Mouse (Mus musculus) embryonic facial prominence, embryonic 14.5 days (tissue): Measurements from ENCODE around the gene Hook2. TPM values are rescaled to one million over a fixed set of nuclear protein-coding genes. Genes with fewer than 3 reads are reported as not detected.

Experiments used
- ATAC-seq: fragments of 200-750 bp; cut with Nextera tagmentation; 2 replicates; pipeline ENCODE4 v1.8.0; 2017; ENCODE audit warnings: low read depth, moderate number of reproducible peaks, moderate TSS enrichment
- DNase-seq: peaks from one replicate; pipeline ENCODE4 v3.0.0-alpha.2; 2015; ENCODE audit warnings: low spot score
- H3K27ac ChIP-seq: fragments of 300-500 bp; sonication (generic); replicated peaks from 2 replicates; pipeline ENCODE4 v1.5.1; 2014; ENCODE audit warnings: low read depth, mild to moderate bottlenecking, low read length, moderate library complexity
- H3K27me3 ChIP-seq: fragments of 300-500 bp; sonication (generic); replicated peaks from 2 replicates; pipeline ENCODE4 v1.6.1; 2014; ENCODE audit warnings: low read length; ENCODE audit not compliant: control insufficient read depth, insufficient read depth
- H3K36me3 ChIP-seq: fragments of 300-500 bp; sonication (generic); 2 replicates; pipeline ENCODE4 v1.6.1; 2014; ENCODE audit warnings: low read length, mixed read lengths; ENCODE audit not compliant: control insufficient read depth, insufficient read depth
- H3K4me1 ChIP-seq: fragments of 300-500 bp; sonication (generic); 2 replicates; pipeline ENCODE4 v1.6.1; 2014; ENCODE audit warnings: antibody characterized with exemption, low read length; ENCODE audit not compliant: control insufficient read depth, insufficient read depth
- H3K4me2 ChIP-seq: fragments of 300-500 bp; sonication (generic); 2 replicates; pipeline ENCODE4 v1.6.1; 2014; ENCODE audit warnings: low read depth, mild to moderate bottlenecking, low read length, moderate library complexity, mixed read lengths
- H3K4me3 ChIP-seq: fragments of 300-500 bp; sonication (generic); 2 replicates; pipeline ENCODE4 v1.5.1; 2014; ENCODE audit warnings: low read depth, mild to moderate bottlenecking, low read length
- H3K9ac ChIP-seq: fragments of 300-500 bp; sonication (generic); 2 replicates; pipeline ENCODE4 v1.6.1; 2014; ENCODE audit warnings: low read depth, mild to moderate bottlenecking, low read length, moderate library complexity, mixed read lengths
- H3K9me3 ChIP-seq: fragments of 300-500 bp; sonication (generic); 2 replicates; pipeline ENCODE4 v1.6.1; 2016; ENCODE audit warnings: low read length; ENCODE audit not compliant: control insufficient read depth
- WGBS: fragments of 180-500 bp; shearing (Covaris S2); extraction: QIAGEN DNeasy Blood & Tissue Kit; methylation state at CpG from one replicate; pipeline ENCODE4 v1.1.7; 2014; 5-methylcytosine and 5-hydroxymethylcytosine counted together
- polyA plus RNA-seq: library from polyadenylated mRNA; unstranded; fragments of >200 nt; fragmentation: Nextera tagmentation; extraction: Ambion mirVana; gene quantifications from 2 replicates; pipeline ENCODE4 v1.2.1, GENCODE M21; 2014

Hook2 gene
- polyA plus RNA-seq, 1 experiment from 2014 or later: 13.1 TPM

DNA sequence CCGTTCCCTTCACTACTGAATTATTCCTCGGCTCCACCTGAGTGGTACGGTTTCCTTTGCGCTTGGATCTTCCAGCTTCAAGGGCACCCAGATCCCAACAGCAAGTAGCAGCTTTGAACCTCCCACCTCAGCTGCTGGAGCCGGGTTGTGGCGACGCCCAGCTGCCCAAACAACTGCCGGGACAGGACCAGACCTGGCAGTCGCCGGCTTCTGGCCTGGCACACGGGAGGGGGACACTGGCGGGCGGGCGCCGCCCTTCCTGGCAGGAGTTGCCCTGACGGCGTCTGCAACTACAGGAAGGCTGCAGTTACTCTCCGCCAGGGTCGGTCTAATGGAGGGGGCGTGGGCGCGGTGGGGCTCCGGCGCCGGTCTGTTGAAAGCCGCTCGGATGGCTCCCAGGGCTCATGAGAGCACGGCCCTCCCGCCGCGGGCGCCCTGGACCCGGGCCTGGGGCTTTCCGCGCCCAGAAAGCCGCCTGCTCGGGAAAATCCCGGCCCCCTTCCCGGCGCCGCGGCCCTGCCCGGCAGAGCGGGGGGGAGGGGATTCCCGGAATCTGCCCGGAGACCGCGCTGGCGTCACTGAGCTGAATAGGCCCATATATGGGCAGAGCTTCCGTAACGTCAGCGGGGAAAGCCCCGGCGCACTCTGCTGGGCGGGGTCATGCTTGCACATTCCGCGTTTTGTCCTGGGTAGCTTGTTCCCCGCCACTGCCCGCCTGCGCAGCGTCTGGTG is 14.2 kb upstream of the Hook2 start:
- Histone ChIP-seq H3K4me3 (peak overlapping the region; percentile 62), H3K4me1 (peaks cover 31% of the 10 kb centered on the region), H3K27ac (peak overlapping the region; percentile 82), H3K9me3 (no peaks in the 10 kb centered on the region), H3K36me3 (peaks cover 40% of the 10 kb centered on the region), H3K27me3 (peaks cover 16% of the 10 kb centered on the region), H3K4me2 (peak overlapping the region; percentile 97), H3K9ac (peak overlapping the region; percentile 75)
- 2% methylated on average over 22 of the region's 61 CpGs for WGBS
- peak; percentile 96 for DNase-seq
- ATAC-seq: peak; percentile 86

DNA sequence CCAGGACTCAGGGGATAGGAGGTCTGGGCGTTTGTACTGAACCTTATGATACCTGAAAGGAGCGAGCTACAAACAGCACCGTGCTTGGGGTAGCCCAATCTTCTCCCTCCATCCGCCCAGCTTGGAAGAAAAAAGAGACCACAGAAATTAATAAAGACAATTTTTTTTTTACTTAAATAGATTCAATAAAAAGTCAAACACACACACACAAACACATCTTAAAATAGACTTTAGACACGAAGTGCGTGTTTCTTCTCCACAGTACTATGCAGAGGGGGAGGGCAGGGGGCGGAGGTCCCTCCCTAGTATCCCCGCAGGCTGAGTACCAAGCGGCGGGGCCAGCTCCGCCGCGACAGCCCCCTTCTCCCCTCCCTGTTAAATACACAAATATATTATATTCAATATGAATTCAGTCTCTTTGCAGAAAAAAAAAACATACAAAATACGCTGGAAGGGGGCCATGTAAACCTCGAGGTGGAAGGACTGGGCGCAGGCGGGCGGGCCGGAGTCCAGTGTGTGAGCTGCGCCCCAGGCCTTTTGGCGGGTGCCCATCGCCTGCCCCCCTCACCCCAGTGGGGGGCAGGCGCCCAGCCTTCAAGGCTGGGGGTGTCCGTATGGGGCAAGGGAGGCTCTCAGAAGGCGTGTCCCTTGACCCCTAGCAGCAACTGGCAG is 13.5 kb upstream of the Hook2 start:
- Histone ChIP-seq H3K36me3 (peaks cover 33% of the 10 kb centered on the region), H3K4me1 (peaks cover 37% of the 10 kb centered on the region), H3K27ac (peak overlapping the region; percentile 82), H3K4me3 (peak overlapping the region; percentile 62), H3K4me2 (peak overlapping the region; percentile 97), H3K27me3 (peaks cover 16% of the 10 kb centered on the region), H3K9me3 (no peaks in the 10 kb centered on the region), H3K9ac (peak overlapping the region; percentile 75)
- 4% methylated on average over 20 of the region's 25 CpGs for WGBS
- ATAC-seq: no peak
- DNase-seq: no peak

DNA sequence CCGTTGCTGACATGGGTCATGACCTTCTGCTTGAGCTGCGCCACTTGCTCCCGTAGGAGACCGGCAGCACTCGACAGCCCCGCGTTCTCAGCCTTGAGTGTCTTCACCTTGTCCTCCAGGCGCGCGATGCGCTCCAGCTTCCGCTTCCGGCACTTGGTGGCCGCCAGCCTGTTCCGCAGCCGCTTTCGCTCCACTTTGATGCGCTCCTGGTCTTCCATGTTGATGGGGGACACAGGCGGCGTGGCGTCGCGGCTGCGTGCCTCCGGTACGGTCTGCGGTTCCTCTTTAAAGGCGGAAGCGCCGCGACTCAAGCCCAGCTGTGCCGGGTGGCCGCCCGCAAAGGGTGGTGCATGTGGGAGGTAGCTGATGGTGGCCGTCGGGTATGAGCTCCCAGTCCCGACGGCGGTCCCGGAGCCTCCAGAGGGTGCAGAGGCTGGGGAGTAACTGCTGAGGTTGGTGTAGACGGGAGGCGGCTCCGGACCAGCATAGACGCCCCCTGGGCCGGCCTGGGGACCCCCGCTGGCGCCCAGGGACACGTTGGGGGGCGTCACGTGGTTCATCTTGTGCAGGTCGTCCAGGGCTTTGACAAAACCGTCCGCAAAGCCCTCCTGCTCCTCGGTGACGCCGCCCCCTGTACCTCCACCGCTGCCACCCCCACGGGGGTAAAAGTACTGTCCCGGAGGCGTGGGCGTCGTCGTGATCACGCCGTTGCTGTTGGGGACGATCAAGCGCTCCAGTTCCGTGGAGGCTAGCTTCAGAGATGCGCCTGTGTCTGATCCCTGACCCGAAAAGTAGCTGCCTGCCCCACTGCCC is 12.8 kb upstream of the Hook2 start:
- no peak for ATAC-seq
- under 1% methylated on average over 40 of the region's 70 CpGs for WGBS
- no peak for DNase-seq
- Histone ChIP-seq H3K9ac (peak overlapping the region; percentile 75), H3K4me2 (peak overlapping the region; percentile 97), H3K36me3 (peaks cover 26% of the 10 kb centered on the region), H3K9me3 (no peaks in the 10 kb centered on the region), H3K4me3 (peak overlapping the region; percentile 62), H3K27me3 (peaks cover 16% of the 10 kb centered on the region), H3K4me1 (peaks cover 41% of the 10 kb centered on the region), H3K27ac (peak overlapping the region; percentile 82)

DNA sequence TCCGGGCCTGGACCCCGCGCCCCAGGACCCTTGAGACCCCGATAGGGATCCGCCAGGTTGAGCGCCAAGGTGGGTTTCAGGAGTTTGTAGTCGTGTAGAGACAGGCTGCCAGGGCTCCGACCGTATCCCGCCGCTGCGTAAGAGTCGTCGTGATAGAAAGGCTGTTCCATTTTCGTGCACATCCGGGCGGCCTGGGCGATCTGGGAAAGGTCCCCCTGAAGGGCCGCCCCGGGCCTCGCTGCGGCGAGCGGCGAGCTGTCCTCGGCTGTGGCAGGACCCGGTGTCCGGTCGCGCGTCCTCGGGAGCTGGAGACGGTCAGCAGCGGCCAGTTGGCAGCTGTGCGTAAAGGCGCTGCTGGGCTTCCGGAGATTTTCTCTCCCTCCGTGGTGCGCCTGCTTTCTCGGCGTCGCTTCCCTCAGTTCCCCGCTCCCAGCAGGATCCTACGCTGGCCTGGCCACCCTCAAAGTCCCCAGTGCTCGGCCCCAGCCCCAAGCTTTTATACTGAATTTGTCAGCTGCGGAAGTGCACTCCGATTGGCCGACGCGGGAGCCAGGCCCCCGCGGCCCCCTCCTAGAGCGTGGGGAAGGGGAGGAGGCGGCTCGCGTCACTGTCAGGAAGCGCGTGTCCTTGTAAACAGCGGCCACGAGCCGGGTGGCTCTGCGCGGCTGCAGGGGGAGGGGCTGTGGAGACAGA is 12.0 kb upstream of the Hook2 start, which contains the start of gene Junb:
TSS of gene Junb (minus strand) at position 471 of the 693 bp plus-strand sequence.
- Histone ChIP-seq H3K27ac (peak within 1 kb of the TSS; percentile 82), H3K4me2 (peak within 1 kb of the TSS; percentile 97), H3K9ac (peak within 1 kb of the TSS; percentile 75), H3K9me3 (no peaks in the 10 kb centered on the region), H3K27me3 (peaks cover 16% of the 10 kb centered on the region), H3K4me3 (peak within 1 kb of the TSS; percentile 62), H3K4me1 (peaks cover 41% of the 10 kb centered on the region), H3K36me3 (peaks cover 18% of the 10 kb centered on the region)
- DNase-seq: peak; percentile 96
- ATAC-seq: peak; percentile 38
- WGBS: under 1% methylated on average over 36 of the region's 63 CpGs

DNA sequence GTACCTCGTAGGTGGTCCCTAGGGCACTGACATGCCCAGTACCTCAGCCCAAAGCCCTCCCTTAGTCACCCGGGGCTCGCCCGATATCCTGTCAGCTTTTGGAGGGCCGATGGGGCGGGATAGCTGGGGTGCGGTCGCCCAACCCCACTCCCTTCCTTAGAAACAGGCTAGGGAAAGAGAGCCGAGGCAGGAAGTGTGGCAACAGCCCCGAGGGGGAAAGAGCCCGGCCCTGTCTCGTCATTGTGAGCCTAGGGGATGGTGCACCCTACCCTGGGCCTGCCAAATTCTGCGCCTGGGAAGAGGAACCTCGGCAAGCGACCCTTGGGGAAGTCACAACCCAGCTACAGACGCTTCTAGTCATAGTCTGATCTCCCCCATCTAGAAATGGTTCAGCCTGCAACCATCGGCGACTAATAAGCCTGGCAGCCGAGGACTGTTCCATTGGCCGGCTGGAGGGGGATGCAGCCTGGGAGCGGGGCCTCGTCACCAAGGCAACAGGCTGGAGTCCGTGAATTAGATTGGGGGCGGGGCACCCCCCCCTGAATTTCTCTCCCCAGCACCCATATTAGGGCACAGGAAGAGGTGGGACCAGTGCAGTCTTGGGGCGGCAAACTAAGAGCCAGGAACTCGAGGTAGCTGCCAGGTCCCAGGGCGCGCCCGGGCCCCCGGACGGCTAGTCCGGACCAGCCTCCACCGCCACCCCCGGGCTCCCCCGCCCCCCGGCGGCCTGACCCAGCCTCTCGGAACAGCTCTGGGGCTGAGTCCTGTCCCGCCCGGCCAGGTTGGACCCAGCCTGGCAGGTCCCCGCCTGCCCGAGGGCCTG is 10.6 kb upstream of the Hook2 start:
- Histone ChIP-seq H3K9me3 (no peaks in the 10 kb centered on the region), H3K27me3 (peaks cover 16% of the 10 kb centered on the region), H3K27ac (peak overlapping the region; percentile 61), H3K36me3 (peaks cover 5% of the 10 kb centered on the region; the same call in 1 of the 2 replicates), H3K4me3 (peak overlapping the region; percentile 34), H3K4me1 (peaks cover 45% of the 10 kb centered on the region), H3K9ac (peak overlapping the region; percentile 53), H3K4me2 (peak overlapping the region; percentile 97)
- 2% methylated on average over 25 of the region's 42 CpGs for WGBS
- DNase-seq: peak; percentile 94
- peak; percentile 39 for ATAC-seq

DNA sequence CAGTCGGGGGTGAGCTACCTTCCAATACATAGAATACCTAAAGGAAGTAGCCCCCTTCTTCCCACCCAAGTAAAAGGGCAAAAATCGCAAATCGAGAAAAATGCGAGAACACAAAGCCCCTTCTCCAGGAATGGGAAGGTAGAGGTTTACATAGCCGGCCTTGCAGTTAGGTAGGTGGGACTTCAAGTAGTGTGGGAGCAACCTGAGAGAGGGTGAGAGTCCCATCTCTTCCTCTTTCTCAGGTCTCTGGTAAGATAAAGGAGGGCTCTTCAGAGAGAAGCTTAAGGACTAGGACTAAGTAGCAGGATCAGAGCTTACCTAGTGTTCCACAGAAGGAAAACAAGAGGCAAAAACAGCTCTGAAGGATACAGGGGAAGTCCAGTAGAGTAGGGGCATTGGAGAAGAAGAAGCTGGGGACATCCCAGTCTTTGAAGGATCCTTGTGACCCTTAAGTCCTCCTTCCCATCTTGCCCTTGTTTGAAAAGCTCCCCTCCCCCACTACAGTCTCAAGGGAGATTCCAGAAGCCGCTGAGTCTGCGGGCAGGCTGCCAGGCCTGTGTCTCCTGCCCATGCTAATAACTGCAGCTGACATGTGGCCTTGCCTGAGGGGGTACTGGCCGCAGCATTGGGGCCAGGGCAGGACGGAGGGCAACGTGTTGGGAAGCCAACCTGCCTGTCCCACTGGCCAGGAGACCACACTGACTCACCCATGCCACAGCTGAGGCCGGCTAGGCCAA is 9.6 kb upstream of the Hook2 start:
- peaks cover 54% of the 10 kb centered on the region for H3K4me1 ChIP-seq
- ATAC-seq: no peak
- H3K4me3 ChIP-seq: peak overlapping the region; percentile 34
- DNase-seq: peak; percentile 78
- H3K9me3 ChIP-seq: no peaks in the 10 kb centered on the region
- H3K27me3 ChIP-seq: peaks cover 16% of the 10 kb centered on the region
- WGBS: 28% methylated on average over 11 of the region's 11 CpGs
- H3K27ac ChIP-seq: peak overlapping the region; percentile 61
- no peak overlapping the region for H3K9ac ChIP-seq
- no peaks in the 10 kb centered on the region for H3K36me3 ChIP-seq
- peak overlapping the region; percentile 97 for H3K4me2 ChIP-seq
